Mouse (Mus musculus) gastrocnemius, postnatal 25 days (tissue): ENCODE measurements around the gene Dolk. TPM values are rescaled to one million over a fixed set of nuclear protein-coding genes. Genes with fewer than 3 reads are reported as not detected.

ENCODE experiments used
- DNase-seq: peaks from one replicate; pipeline ENCODE4 v3.0.0; 2022
- total RNA-seq, 2 experiments: library from RNA; stranded (reverse); gene quantifications; 1 replicate in 1 of 2; 2 replicates in 1 of 2; pipeline ENCODE4 v1.2.3; 2021

The Dolk gene
- total RNA-seq, 2 experiments from 2014 or later: 18.2 to 20.0 TPM

DNA sequence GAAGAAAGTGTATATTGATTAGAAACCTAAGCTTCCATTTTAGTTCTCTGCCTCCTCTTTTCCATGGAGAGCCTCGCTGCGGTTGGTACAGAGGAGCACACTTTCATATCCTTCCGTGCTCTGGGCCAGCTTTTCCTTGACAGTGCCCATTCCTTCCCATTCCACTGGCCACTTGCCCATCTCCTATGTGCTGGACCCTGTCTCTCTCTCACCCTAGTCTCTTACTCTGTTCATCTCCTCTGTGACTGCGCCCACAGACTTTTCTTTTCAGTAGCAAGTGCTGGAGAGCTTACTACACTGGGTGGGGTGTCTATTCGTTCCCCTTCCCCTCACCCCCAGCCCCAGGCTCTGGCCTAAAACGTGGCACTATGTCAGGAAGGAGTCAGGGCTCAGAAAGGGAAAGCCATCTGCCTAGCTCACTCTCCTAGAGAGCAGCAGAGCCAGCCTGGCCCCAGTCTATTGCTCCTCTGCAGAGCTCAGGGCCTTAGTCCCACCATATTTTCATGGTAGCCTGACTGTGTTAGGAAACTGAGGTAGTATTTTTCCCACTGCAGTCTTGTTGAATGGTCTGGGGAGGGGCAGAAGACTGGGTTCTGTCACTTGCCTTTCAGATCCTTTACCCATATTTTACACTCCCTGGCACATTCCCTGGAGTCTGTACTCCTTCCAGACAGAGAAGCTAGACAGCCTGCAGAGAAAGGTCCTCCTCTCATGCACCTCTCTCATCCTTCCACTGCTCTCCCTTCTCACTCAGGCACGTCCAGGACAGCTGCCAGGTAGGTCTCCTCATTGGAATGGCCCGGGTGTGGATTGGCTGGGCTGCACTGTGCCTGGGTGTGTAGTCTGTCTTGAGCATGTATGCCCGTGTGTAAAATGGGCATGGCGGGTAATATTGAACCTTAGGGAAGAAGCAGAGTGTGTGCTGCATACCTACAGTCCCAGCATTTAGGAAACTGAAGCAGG lies 35.7 kb downstream of the Dolk start:
- no peak for DNase-seq

DNA sequence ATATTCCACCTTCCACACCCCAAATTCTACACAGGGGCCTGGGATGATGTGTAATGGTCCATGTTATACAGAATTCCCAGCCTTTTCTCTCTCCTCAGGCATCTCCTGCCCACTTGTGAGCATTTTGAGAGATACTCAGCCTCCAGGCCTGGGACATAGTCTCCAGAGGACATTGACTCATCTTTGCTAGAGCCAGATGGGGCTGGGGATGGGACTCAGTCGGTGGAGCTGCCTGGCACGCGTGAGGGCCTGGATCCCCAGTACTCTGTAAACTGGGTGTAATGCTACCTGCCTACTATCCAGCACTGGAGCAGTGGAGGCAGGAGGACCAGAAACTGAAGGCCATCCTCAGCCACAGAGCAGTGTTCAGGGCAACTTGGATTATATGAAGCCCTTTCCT lies 37.0 kb downstream of the Dolk start:
- DNase-seq: no peak

DNA sequence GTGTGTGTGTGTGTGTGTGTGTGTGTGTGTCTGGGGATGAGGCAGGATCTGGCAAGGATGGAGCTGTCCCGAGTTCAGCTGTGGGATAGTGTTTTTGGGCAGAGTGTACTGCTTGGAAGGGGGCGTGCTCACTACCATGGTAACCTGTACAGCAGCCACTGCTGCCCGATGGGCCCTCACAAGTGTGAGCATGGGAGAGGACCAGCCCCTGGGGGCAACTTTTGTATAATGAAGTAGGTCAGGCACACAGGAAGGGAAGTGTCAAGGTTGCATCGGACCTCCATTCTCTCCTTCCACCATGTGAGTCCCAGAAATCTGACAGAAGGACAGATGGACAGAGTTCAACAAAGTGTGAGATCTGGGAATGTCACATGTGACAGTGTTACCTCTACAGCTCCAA lies 38.5 kb downstream of the Dolk start:
- no peak for DNase-seq

DNA sequence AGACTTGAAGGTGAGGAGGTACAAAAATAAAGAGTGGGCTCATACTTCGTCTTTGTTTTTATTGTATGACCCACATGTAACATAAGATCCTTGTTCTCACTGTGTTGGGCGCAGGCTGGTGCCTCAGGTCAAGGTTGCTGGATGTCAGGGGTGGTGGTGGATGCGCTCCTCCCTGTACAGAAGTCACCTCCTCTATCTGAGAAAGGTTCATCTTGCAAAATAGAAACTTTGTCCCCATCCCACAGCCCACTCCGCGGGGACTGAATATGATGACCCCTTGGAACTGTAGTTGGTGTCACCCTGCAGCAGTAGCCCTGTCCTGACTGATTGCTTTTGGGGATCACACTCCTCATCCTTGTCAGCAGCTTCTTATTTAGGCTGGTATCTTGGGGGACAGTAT lies 39.1 kb downstream of the Dolk start:
- no peak for DNase-seq

DNA sequence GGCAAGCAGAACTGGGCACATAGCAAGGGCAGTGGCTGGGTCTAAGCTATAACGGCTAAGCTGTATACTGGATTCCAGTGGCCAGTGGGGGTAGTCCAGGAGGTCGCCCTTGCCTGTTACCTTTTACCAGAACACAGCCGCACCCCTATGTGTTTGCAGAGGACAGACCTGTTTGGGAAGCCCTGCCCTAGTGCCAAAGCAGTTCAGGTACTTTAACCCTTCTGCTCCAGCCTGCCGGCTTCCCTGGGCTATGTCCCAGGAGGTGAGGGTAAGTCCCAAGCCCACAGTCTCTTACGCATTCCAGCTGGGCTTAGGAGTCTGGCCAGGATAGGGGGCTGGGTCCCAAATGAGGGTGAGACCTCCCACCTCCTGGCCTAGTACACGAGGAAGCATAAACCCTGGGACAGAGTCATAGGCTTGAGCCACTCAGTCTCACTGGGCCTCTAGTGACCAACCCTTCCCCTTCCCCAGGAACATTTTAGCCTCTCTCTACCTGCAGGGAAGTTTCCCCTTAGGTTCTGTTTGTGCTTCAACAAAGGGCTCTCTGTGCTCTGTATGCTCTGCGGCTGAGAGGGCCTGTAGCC lies 41.4 kb downstream of the Dolk start:
- DNase-seq: no peak

DNA sequence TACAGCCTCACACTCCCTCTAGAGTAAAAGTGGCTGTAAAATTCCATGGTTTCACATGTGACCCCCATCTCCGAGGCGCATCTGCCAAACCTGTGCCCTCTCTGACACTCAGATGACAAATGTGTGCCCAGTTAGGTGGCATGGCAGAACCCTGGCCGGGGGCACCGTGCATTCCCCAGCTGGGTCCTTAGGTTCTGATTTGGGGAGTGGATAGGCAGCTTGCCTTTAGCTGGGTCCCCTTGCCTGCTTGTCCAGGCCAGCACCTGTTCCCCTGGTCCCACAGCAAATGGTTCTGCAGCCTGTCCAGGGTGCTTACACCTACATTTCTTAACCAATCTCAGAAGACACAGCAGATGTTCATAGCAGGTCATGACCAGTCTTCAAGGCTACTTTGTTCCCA lies 42.7 kb downstream of the Dolk start:
- no peak for DNase-seq

DNA sequence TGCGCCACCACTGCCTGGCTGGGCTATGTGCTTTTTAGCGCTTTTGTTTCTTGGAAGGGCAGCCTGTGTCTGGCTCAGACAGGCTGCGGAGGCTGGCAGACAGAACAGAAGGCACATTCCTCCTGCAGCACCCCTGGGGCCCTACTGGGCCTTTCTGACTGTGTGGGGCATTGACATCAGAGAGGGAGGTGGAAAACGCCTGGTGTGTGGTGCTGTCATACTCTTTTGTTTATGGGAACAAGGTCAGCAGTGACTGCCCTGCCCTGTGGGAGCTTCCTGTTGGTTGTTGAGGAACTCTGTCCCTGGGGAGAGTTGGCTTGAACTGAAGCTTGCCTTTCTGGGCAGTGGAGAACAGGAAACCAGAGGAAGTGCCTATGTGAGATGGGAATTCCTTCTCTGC lies 43.6 kb downstream of the Dolk start:
- peak; percentile 79 for DNase-seq

DNA sequence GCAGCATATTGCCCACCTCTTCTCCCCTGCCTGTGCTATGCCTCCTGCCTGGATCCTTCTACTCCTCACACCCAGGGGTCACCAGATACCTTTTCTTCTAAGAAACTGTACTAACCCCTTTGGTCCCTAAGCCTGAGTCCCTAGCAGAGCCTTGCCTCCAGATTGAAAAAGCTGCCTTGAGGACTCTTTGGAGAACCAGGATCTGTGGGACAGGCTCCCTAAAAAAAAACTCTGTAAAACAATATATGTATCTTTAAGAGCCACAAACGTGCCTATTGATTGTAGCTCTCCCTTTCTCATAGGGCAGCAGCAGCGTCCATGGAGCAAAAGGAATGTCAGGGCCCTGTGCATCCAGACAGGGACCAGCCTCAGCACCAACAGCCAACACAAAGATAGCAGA lies 45.9 kb downstream of the Dolk start, which contains the start of gene Gm28035:
Gm28035 (plus strand) TSS at position 301 of the 400 bp plus-strand sequence.
- DNase-seq: no peak

DNA sequence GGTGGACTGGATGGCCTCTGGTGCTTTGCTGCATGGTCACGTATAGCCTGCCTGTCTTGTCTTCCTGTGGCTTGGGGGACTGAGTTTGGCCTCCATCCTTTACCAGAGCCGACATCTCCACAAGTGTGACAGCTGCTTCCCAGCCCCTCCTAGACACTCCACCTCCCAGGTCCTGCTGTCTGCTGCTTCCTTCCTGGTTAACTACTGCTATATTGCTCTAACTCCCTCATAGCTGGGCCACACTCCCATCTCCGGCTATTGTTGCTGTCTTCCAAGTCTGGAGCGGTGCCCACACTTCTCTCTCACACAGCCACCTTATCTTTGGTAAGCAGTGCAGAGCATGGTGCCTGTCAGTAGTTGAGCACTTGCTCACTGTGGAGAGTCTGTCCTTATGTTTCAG lies 46.4 kb downstream of the Dolk start:
- no peak for DNase-seq

DNA sequence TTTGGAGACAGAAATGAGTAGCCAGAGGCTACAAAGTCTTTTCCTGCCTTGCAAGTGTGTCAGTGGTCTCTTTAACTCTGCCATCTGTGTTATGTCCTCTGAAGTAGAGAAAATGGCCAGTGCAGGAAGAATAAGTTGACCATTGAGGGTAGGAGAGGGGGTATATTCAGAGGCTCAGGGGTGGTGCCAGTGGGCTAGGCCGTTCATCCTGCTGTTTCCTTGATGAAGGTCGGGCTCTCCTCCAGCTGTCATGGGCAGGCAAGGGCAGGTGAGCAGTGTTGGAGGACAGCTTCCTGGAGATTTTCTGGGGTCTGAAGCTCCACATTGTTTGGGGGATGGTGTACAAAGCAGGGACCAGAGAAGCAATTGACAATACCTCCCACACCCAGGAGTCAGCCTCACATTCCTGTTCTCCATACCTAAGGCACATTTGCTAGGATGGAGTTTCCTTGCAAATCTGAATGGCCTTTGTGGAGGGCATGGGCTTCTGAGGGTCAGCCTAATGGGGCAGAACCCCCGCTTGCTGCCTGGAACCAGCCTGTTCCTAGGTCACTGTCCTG lies 47.1 kb downstream of the Dolk start:
- no peak for DNase-seq

DNA sequence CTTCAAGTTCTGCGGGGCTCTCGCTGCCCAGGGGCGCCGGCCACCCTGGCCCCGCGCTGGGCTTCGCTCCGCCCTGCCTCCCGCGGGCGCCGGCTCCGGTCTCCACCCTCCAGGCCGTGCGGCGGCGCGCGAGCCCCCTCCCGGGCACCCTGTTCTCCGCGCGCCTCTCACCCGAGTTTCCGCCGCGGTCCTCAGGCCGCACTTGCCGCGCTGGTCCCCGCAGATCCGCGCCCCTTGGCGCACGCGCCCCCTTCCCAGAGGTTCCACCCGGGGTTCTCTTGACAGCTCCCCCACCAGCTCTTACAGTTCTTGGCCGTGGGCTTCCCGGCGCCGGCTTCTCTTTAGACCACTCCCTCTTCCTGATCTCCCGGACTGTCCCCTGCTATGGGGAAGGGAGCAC lies 48.3 kb downstream of the Dolk start:
- no peak for DNase-seq

DNA sequence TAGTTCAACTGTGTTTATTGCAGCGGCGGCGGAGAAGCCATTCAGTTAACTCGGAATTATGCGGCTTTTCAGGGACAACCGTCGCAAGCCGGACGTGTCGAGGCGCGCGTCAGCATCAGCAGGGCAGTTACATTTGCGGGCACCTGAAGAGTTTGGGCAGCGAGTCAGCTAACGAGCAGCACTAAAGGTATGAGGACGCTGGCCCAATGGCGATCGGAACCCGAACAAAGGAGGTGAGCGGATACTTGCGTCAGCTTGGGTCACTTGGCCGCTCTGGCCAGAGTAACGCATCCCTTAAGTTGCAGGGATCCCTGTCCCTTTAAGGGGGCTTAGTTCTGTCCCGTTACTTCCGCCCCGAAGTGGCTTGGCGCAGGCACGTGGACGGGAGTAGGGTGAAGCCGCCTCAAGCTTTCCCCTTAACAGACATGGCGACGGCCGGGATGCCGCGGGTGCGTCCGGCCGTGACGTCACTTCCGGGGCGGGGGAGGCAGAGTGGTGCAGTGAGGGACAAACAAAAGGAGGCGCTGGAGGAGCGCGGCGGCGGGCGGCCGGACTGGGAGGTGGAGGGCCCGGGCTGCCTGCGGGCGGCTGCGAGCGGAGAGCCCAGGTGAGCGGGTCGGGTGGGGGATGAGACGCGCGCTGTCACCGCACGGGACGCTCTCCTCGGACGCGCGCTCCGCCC lies 48.8 kb downstream of the Dolk start, which contains the start of gene Lrrc8a:
Lrrc8a (plus strand) TSS at position 517 of the 682 bp plus-strand sequence.
- peak; percentile 100 for DNase-seq

DNA sequence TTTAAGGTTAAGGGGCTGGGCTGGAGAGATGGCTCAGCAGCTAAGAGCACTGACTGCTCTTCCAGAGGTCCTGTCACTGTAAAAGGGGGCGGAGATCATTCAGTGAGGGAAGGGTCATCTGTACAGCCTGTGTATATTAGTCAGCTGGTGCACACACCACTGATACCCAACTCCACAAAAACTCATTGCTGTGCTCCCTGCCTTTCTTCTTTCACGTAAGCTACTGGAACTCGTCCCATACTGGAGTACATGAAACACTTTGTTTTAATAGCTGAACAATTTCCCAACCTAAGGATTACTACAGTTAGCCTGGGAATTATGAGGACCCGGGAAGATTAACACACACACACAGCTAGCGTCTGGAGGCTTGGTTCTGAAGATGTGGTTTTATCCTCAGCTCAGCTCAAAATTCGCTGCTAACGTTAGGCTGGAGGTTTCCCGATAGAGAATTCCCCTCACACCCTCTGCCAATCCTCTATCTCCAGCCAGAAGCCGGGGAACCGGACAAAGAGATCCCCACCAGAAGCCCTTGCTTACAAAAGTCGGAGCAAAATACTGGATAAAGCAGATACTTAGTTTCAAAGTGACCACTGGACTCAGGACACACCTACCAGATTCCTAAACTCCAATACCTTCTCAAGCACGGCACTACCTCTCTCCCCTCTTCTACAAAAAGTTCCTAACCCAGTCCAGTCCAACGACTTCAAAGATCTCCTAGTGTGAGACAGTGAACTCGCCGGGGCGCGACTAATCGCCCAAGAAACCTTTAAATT lies 49.5 kb downstream of the Dolk start:
- DNase-seq: no peak

DNA sequence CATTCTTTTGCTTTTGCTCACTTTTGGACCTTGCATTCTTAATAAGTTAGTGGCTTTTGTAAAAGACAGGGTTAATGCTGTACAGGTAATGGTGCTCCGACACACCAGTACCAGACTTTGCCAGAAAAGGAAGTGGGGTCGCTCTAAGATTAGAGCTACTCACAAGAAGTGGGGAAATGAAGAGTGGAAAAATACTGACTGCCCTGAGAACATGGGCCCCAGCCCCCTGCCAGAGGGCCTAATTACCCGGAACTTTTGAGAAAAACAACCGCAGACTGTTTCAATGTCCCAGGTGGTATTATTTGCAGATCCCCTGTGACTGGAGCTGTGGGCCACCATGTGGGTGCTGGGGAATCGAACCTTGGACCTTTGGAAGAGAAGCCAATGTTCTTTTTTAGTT lies 50.5 kb downstream of the Dolk start:
- no peak for DNase-seq

Other genes with a start within 250 kb of the Dolk start
- 1 to 10 TPM; 3.3 to 3.4 TPM for gene Wdr34, start 237.5 kb downstream of the Dolk start, total RNA-seq
- 10 to 100 TPM; 75.4 to 85.1 TPM for gene Set, start 229.0 kb downstream of the Dolk start, total RNA-seq
- 1 to 10 TPM; 3.8 to 5.4 TPM for gene Pkn3, start 208.7 kb downstream of the Dolk start, total RNA-seq
- 1 to 10 TPM; 2.4 to 3.1 TPM for gene Zdhhc12, start 192.7 kb downstream of the Dolk start, total RNA-seq
- 10 to 100 TPM; 20.1 to 20.3 TPM for gene Zer1, start 161.7 kb downstream of the Dolk start, total RNA-seq
- gene Tbc1d13, start 152.6 kb downstream of the Dolk start, total RNA-seq: 10 to 100 TPM; 12.2 to 13.5 TPM
- gene Endog, start 114.8 kb downstream of the Dolk start, total RNA-seq: 10 to 100 TPM; 56.2 to 62.1 TPM
- 1 to 10 TPM; 4.3 to 4.8 TPM for gene Spout1, start 107.9 kb downstream of the Dolk start, total RNA-seq
- gene Kyat1, start 80.5 kb downstream of the Dolk start, total RNA-seq: 10 to 100 TPM; 22.9 to 24.6 TPM
- 10 to 100 TPM; 16.2 to 17.1 TPM for gene Lrrc8a, start 48.6 kb downstream of the Dolk start, total RNA-seq
- 1 to 10 TPM in 1 of 2 experiments, under 1 TPM in 1; 0.64 to 1.2 TPM for gene Gm28035, start 45.8 kb downstream of the Dolk start, total RNA-seq
- gene Phyhd1, start 20.1 kb downstream of the Dolk start, total RNA-seq: 10 to 100 TPM in 1 of 2 experiments, 1 to 10 TPM in 1; 8.4 to 19.5 TPM
- not detected for gene Gm28038, start 5.3 kb downstream of the Dolk start, total RNA-seq
- 1 to 10 TPM; 7.8 to 9.9 TPM for gene Nup188, start 63 bp upstream of the Dolk start, total RNA-seq
- 10 to 100 TPM; 16.2 to 21.2 TPM for gene Sh3glb2, start 73.0 kb upstream of the Dolk start, total RNA-seq
- 10 to 100 TPM; 22.8 to 23.8 TPM for gene Miga2, start 77.9 kb upstream of the Dolk start, total RNA-seq
- gene Dolpp1, start 105.9 kb upstream of the Dolk start, total RNA-seq: 1 to 10 TPM; 5.2 to 6.8 TPM
- 100 to 1,000 TPM; 315 to 363 TPM for gene Crat, start 129.5 kb upstream of the Dolk start, total RNA-seq
- gene Ptpa, start 129.7 kb upstream of the Dolk start, total RNA-seq: 10 to 100 TPM; 67.1 to 68.5 TPM
- gene Ier5l, start 187.9 kb upstream of the Dolk start, total RNA-seq: 1 to 10 TPM; 2.1 to 2.5 TPM